Mouse (Mus musculus): ENCODE results near the gene Fam120a. TPM values are rescaled to one million over a fixed set of nuclear protein-coding genes. Genes with fewer than 3 reads are reported as not detected.

Fam120a gene
- polyA plus RNA-seq (2012; rRNA removed), result 53.8 and 63.0 TPM in 2 replicates

DNA sequence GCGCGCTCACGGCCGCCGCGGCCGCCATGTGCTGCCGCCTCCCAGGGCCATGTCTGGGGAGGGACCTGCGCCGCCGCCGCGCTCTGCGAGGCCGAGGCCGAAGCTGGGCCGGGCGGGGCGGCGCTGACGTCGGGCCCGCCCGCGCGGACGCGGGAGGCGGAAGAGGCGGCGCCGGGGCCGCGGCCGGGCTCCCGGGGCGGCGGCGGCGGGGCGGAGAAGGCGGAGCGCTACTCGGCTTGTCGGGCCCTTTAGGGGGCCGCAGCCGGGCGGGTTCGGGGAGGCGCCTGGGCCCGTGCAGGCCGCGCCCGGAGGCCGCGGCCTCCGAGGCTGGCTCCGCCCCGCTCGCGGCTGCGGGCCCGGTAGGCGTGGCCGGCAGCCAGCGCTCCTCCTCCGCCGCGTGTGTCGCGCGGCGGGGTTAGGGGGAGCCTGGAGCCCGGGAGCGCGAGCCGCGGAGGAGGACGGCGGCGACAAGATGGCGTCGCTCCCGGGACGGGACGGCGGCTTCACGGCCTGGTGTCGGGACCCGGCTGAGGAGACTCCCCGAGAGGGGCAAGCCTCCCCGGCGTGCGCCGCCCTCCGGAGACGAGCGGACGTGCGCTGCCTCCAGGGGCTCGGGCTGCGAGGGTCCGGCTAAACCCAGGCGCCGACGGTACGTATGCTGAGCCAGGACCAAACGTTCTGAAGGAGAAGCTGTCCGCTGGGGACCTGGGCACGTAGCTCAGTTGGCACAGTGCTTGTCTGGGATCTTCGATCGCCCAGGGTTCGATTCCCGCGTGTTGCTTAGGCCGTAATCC, at the start of gene Fam120a:
Fam120a (minus strand) TSS at position 62 of the 794 bp plus-strand sequence.
- DNase-seq (ENCODE audit: low read depth), result peak; percentile 93
- peak; percentile 89 for TF ChIP-seq POLR2A (IDR thresholded peaks at IDR 0.05; ENCODE audit: borderline replicate concordance, extremely low read depth, insufficient read depth, insufficient read length, poor library complexity, severe bottlenecking)
- peak; percentile 25; the same call in 1 of the 2 replicates for TF ChIP-seq CTCF (IDR thresholded peaks at IDR 0.05; ENCODE audit: borderline replicate concordance, extremely low read depth, insufficient read depth, insufficient read length)

DNA sequence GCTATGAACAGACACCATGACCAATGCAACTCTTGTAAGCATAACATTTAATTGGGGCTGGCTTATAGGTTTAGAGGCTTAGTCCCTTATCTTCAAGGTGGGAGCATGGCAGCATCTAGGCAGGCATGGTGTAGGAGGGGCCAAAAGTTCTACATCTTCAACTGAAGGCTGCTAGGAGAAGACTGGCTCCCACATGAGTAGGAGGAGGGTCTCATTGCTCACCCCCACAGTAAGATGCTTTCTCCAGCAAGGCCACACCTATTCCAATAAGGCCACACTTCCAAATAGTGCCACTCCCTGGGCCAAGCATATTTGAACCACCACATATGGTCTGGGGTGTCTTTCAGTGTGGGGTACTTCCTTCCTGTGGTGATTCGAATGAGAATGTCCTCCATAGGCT, 49.6 kb upstream of the Fam120a start:
- no peak for TF ChIP-seq POLR2A (IDR thresholded peaks at IDR 0.05; ENCODE audit: borderline replicate concordance, extremely low read depth, insufficient read depth, insufficient read length, poor library complexity, severe bottlenecking)
- no peak for TF ChIP-seq CTCF (IDR thresholded peaks at IDR 0.05; ENCODE audit: borderline replicate concordance, extremely low read depth, insufficient read depth, insufficient read length)
- no peak for DNase-seq (ENCODE audit: low read depth)

DNA sequence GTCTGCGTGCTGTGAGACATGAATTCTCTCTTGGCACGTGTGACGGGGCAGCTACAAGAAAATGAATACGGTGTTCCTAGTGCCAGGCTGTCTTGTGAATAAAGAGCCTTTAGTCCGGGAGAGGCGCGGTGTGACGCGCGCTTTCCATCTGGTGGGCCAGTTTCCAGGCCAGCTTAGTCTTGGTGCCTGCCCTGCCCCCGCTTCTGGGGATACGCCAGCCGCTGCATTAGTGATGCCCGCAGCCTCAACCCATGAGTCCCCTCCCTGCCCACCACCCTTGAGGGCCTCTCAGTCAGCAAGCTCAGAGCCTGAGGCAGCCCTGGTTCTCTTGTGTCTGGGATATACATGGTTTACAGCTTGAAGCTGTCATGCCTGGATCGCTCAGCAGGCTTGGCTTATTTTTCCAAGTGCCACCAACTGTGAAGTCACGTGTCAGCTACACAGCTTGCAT, 48.5 kb upstream of the Fam120a start:
- DNase-seq (ENCODE audit: low read depth), result peak; percentile 98

DNA sequence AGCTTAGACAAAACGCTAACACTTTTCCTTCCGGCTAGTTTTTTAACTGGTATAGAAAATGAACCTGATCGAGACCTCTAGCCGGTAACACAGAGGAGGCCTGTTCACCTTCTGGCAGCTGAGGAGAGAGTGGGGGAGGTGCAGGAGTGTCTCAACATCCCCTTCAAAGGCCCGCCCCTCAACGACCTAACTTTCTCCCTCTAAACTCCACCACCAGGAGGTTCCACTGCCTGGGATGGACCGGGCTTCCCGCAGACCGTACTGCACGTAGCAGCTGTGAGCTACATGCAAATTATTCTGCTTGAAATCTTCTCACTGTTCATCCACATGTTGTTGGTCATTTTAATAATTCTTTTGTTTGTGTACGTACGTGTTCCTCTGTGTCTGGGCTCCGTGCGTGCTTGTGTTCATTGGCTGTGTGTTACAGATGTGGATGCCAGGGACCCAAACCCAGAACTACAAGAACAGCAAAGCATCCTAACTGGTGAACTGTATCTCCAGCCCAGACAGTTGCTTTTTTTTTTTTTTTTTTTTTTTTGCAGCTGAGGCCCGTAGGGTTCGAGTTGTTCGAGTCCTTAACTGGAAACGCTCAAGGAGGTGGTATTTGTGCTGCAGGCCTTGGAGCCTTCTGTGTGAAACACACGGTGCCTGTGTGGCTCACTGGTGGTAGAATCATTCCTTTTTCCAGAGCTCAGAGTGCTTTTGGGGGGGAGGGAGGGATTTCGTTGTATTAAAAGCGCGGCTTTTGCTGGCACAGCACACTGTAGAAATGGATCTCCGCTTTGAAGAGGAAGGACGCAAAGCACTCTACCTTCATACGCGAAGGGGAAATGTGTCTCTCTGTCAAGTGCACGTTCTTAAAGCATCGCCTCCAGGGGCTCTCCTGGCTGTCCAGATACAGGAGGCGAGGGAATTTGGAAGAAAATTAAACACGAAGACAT, 47.8 kb upstream of the Fam120a start:
- TF ChIP-seq POLR2A (IDR thresholded peaks at IDR 0.05; ENCODE audit: borderline replicate concordance, extremely low read depth, insufficient read depth, insufficient read length, poor library complexity, severe bottlenecking) (no peak), CTCF (IDR thresholded peaks at IDR 0.05; ENCODE audit: borderline replicate concordance, extremely low read depth, insufficient read depth, insufficient read length) (peak; percentile 40; the same call in 1 of the 2 replicates)
- peak; percentile 78 for DNase-seq (ENCODE audit: low read depth)

More for the DNA sequence above, 48.5 kb upstream of the Fam120a start:
- TF ChIP-seq CTCF (IDR thresholded peaks at IDR 0.05; ENCODE audit: borderline replicate concordance, extremely low read depth, insufficient read depth, insufficient read length) (no peak), POLR2A (IDR thresholded peaks at IDR 0.05; ENCODE audit: borderline replicate concordance, extremely low read depth, insufficient read depth, insufficient read length, poor library complexity, severe bottlenecking) (no peak)

DNA sequence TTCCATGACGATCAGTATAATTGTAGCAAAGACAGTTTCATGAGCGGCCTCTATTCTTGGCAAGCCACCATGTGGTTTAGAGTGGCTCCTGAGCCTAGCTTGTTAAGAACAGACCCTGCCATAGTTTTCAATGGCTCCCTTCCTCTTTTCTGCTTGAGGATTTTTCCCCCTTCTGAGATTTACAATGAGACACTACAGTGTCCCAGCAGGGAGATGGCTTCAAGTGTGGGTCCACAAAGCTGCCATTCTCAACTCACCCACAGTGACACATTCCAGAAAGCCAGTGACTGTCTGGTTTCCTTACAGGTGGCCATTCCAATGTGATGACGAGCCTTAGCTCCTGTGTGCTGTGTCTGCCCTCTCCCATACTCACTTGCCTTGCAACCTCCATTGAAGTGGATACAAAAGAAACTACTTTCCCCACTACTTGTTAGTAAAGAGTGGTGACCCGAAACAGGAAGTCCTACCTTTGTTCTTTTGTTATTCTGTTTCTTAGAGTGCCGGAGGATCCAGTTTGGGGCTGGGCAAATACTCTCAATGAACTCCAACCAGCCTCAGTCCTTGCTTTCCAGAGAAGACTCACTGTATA, 45.5 kb upstream of the Fam120a start:
- TF ChIP-seq CTCF (IDR thresholded peaks at IDR 0.05; ENCODE audit: borderline replicate concordance, extremely low read depth, insufficient read depth, insufficient read length) (no peak), POLR2A (IDR thresholded peaks at IDR 0.05; ENCODE audit: borderline replicate concordance, extremely low read depth, insufficient read depth, insufficient read length, poor library complexity, severe bottlenecking) (no peak)
- DNase-seq (ENCODE audit: low read depth), result peak; percentile 63

DNA sequence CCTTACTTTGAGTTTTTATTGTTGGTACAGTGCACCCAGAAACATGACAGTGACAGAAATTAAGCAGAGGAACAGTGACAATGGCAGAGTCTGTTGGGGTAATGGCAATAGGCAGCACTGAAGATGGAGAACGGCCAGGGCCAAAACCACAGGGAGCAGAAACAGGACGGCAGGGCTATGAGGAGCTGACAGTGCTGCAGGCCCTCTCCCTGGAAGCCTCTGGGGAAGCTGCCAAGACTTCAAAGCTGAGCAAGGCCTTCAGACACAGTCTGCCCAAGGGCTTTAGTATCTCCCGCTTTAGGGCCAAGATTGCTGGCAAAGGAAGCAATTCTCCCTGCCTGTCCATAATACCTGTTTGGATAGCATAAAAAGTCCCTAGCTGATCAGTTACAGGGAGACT, 33.9 kb upstream of the Fam120a start:
- TF ChIP-seq POLR2A (IDR thresholded peaks at IDR 0.05; ENCODE audit: borderline replicate concordance, extremely low read depth, insufficient read depth, insufficient read length, poor library complexity, severe bottlenecking) (no peak), CTCF (IDR thresholded peaks at IDR 0.05; ENCODE audit: borderline replicate concordance, extremely low read depth, insufficient read depth, insufficient read length) (no peak)

DNA sequence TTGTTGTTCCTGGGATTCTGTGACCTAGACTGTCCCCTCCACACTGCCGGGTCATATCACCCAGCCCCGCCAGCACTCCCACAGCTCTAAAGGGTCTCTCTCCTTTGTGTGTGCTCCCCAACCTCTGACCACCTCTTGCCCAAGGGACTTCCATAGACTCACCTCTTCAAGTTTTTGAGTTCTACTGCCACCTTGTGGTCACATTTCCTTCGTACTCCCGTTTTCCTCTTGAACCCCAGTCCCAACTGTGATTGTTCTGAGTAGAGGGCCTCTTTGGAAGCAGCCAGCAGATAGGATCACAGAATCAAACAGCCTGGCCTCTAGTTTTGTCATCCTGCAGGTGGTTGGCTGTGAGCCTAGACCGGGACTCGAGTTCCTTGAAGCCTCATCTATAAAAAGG, 30.8 kb upstream of the Fam120a start:
- DNase-seq (ENCODE audit: low read depth), result peak; percentile 81
- TF ChIP-seq CTCF (IDR thresholded peaks at IDR 0.05; ENCODE audit: borderline replicate concordance, extremely low read depth, insufficient read depth, insufficient read length) (peak; percentile 62; the same call in 1 of the 2 replicates), POLR2A (IDR thresholded peaks at IDR 0.05; ENCODE audit: borderline replicate concordance, extremely low read depth, insufficient read depth, insufficient read length, poor library complexity, severe bottlenecking) (no peak)

More for the DNA sequence above, 33.9 kb upstream of the Fam120a start:
- DNase-seq (ENCODE audit: low read depth), result peak; percentile 76

DNA sequence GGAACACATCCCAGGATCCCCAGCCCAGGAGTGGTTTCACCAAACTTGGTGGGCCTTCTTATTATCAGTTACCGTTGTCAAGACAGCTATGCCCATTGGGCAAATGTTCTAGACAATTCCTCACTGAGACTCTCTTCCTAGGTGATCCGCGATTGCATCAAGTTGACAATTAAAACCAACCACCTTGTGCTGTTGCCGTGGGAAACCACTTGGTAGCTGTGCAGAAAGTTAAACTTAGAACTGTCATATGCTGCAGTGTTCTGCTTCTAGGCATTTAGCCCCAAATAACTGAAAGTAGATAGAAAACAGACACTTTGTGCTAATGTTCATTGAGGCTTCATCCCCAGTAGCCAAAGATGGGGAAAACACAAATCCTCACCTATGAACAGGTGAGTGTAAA, 28.9 kb upstream of the Fam120a start:
- no peak for DNase-seq (ENCODE audit: low read depth)

DNA sequence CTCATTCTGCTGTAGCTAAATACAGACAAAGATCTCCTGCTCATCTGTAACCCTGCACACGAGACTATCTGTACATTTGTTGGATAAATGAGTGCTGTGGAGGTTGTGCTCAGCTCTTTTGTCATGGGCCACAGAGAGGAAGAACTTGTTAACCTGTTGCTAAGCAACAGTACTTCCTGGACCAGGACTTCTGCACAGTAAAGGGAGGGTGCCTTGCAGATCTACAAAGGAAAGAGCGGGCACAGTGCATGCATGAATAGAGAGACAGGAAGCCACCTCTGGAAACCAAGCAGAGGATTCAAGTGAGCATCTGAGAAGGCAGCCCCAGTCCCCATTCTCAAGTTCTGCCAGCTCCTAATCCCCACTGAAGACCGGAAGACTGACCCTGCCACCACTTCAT, 27.1 kb upstream of the Fam120a start:
- DNase-seq (ENCODE audit: low read depth), result peak; percentile 72
- TF ChIP-seq POLR2A (IDR thresholded peaks at IDR 0.05; ENCODE audit: borderline replicate concordance, extremely low read depth, insufficient read depth, insufficient read length, poor library complexity, severe bottlenecking) (no peak), CTCF (IDR thresholded peaks at IDR 0.05; ENCODE audit: borderline replicate concordance, extremely low read depth, insufficient read depth, insufficient read length) (no peak)

More for the DNA sequence above, 28.9 kb upstream of the Fam120a start:
- TF ChIP-seq POLR2A (IDR thresholded peaks at IDR 0.05; ENCODE audit: borderline replicate concordance, extremely low read depth, insufficient read depth, insufficient read length, poor library complexity, severe bottlenecking) (no peak), CTCF (IDR thresholded peaks at IDR 0.05; ENCODE audit: borderline replicate concordance, extremely low read depth, insufficient read depth, insufficient read length) (no peak)

DNA sequence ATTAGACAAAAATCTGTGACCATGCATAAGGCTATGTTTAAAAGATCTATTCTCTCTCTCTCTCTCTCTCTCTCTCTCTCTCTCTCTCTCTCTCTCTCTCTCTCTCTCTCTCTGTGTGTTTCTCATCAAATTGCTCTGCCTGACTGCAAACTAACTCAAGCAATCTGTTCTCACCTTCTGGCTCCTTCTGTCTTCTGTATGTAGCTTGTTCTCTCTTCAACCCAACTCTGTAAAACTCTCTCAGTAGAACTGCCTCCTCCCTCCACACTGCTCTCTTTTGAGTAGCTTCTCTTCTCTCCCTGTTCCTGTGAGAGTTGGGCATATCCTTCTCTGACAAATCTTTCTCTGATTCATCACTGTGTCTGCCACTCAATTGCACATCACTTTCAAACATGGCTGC, 25.1 kb upstream of the Fam120a start:
- TF ChIP-seq POLR2A (IDR thresholded peaks at IDR 0.05; ENCODE audit: borderline replicate concordance, extremely low read depth, insufficient read depth, insufficient read length, poor library complexity, severe bottlenecking) (no peak), CTCF (IDR thresholded peaks at IDR 0.05; ENCODE audit: borderline replicate concordance, extremely low read depth, insufficient read depth, insufficient read length) (no peak)
- peak; percentile 71 for DNase-seq (ENCODE audit: low read depth)

All from brain, embryonic 14.5 days (tissue).